Mouse (Mus musculus) CH12.LX (cell line): ENCODE results near the gene Calhm3. TPM values are rescaled to one million over a fixed set of nuclear protein-coding genes. Genes with fewer than 3 reads are reported as not detected.

Source experiments
- DNase-seq: peaks from one replicate; pipeline ENCODE4 v3.0.0-alpha.2; 2013; ENCODE audit errors: extremely low read depth
- H3K27ac ChIP-seq: 2 replicates; pipeline ENCODE4 v1.5.1; 2012; ENCODE audit warnings: low read depth, mild to moderate bottlenecking, control low read depth, moderate library complexity; ENCODE audit not compliant: insufficient read depth
- H3K27me3 ChIP-seq: replicated peaks from 2 replicates; pipeline ENCODE3; 2012; ENCODE audit warnings: inconsistent platforms
- H3K36me3 ChIP-seq, 2 experiments: replicated peaks in 1 of 2; 2 replicates each; pipeline versions ENCODE3 to v1.6.1; 2012; ENCODE audit warnings: inconsistent platforms in 1 of 2, low read length in 1 of 2, mild to moderate bottlenecking in 1 of 2, mixed read lengths in 1 of 2, moderate library complexity in 1 of 2; ENCODE audit not compliant: control insufficient read depth in 1 of 2, insufficient read depth in 1 of 2
- H3K4me1 ChIP-seq, 2 experiments: 2 replicates each; pipeline ENCODE4 v1.6.1; 2012; ENCODE audit warnings: inconsistent platforms in 1 of 2, moderate library complexity in 1 of 2; ENCODE audit not compliant: insufficient read depth in 2 of 2, control insufficient read depth in 1 of 2
- H3K4me2 ChIP-seq: 2 replicates; pipeline ENCODE4 v1.6.1; 2012; ENCODE audit warnings: low read depth, mild to moderate bottlenecking, control low read depth; ENCODE audit not compliant: poor library complexity, insufficient read depth, severe bottlenecking
- H3K4me3 ChIP-seq, 3 experiments: fragments of 150-350 bp in 1 of 3; sonication (generic) in 1 of 3; replicated peaks in 1 of 3; 2 replicates each; pipeline versions ENCODE3 to v1.5.1; 2011 to 2012; ENCODE audit warnings: low read depth in 2 of 3, low read length in 2 of 3, mild to moderate bottlenecking in 2 of 3, moderate library complexity in 2 of 3, control low read depth in 1 of 3, improper control_type of control experiment in 1 of 3, inconsistent platforms in 1 of 3, mixed read lengths in 1 of 3; ENCODE audit not compliant: poor library complexity in 1 of 3
- H3K79me2 ChIP-seq: replicated peaks from 2 replicates; pipeline ENCODE4 v1.6.1; 2012; ENCODE audit warnings: mild to moderate bottlenecking, moderate library complexity; ENCODE audit not compliant: control insufficient read depth, poor library complexity, insufficient read depth, severe bottlenecking; ENCODE audit errors: extremely low read depth
- H3K9ac ChIP-seq: 2 replicates; pipeline ENCODE4 v1.6.1; 2012; ENCODE audit warnings: low read depth, mild to moderate bottlenecking, control low read depth, moderate library complexity; ENCODE audit not compliant: insufficient read depth
- H3K9me3 ChIP-seq: replicated peaks from 2 replicates; pipeline ENCODE3; 2012; ENCODE audit warnings: low read length, inconsistent platforms, mixed read lengths
- BHLHE40 ChIP-seq: IDR thresholded peaks from 2 replicates; pipeline ENCODE4 v1.6.1; 2011; ENCODE audit warnings: mild to moderate bottlenecking, low read depth, low read length, improper control_type of control experiment
- E2F4 ChIP-seq: IDR thresholded peaks from 2 replicates; pipeline ENCODE4 v1.6.1; 2011; ENCODE audit warnings: low read depth, low read length, improper control_type of control experiment; ENCODE audit not compliant: insufficient replicate concordance
- ELF1 ChIP-seq: IDR thresholded peaks from 2 replicates; pipeline ENCODE4 v1.6.1; 2014; ENCODE audit warnings: low read depth, mild to moderate bottlenecking, inconsistent platforms, low read length, improper control_type of control experiment
- ETS1 ChIP-seq: conservative IDR thresholded peaks from 2 replicates; pipeline ENCODE4 v1.6.1; 2012; ENCODE audit warnings: low read depth, mild to moderate bottlenecking, inconsistent platforms, low read length, improper control_type of control experiment, moderate library complexity
- HCFC1 ChIP-seq: IDR thresholded peaks from 2 replicates; pipeline ENCODE4 v1.6.1; 2012; ENCODE audit warnings: low read depth, mild to moderate bottlenecking, inconsistent platforms, low read length, improper control_type of control experiment
- JUN ChIP-seq: IDR thresholded peaks from 2 replicates; pipeline ENCODE4 v1.6.1; 2011; ENCODE audit warnings: low read depth, mild to moderate bottlenecking, low read length, improper control_type of control experiment, moderate library complexity; ENCODE audit not compliant: insufficient read depth
- JUND ChIP-seq: conservative IDR thresholded peaks from 2 replicates; pipeline ENCODE4 v1.6.1; 2011; ENCODE audit warnings: low read depth, low read length, improper control_type of control experiment
- KAT2A ChIP-seq: IDR thresholded peaks from 2 replicates; pipeline ENCODE4 v1.6.1; 2012; ENCODE audit warnings: low read length, improper control_type of control experiment, inconsistent platforms; ENCODE audit not compliant: insufficient replicate concordance
- MAX ChIP-seq: IDR thresholded peaks from 2 replicates; pipeline ENCODE4 v1.6.1; 2011; ENCODE audit warnings: low read length, improper control_type of control experiment
- MAZ ChIP-seq: IDR thresholded peaks from 2 replicates; pipeline ENCODE4 v1.6.1; 2012; ENCODE audit warnings: low read depth, mild to moderate bottlenecking, inconsistent platforms, low read length, improper control_type of control experiment, moderate library complexity
- MEF2A ChIP-seq: IDR thresholded peaks from 2 replicates; pipeline ENCODE4 v1.6.1; 2014; ENCODE audit warnings: low read depth, mild to moderate bottlenecking, inconsistent platforms, low read length, improper control_type of control experiment, borderline replicate concordance
- MXI1 ChIP-seq: IDR thresholded peaks from 2 replicates; pipeline ENCODE4 v1.6.1; 2011; ENCODE audit warnings: mild to moderate bottlenecking, low read depth, low read length, improper control_type of control experiment
- MYC ChIP-seq: IDR thresholded peaks from 2 replicates; pipeline ENCODE4 v1.6.1; 2011; ENCODE audit warnings: low read depth, mild to moderate bottlenecking, improper control_type of control experiment, low read length
- NELFE ChIP-seq: IDR thresholded peaks from 2 replicates; pipeline ENCODE4 v1.6.1; 2011; ENCODE audit warnings: low read depth, low read length, improper control_type of control experiment
- POLR2A ChIP-seq: IDR thresholded peaks from 2 replicates; pipeline ENCODE4 v1.6.1; 2011; ENCODE audit warnings: low read depth, mild to moderate bottlenecking, improper control_type of control experiment, low read length
- RAD21 ChIP-seq: IDR thresholded peaks from 2 replicates; pipeline ENCODE4 v1.6.1; 2011; ENCODE audit warnings: low read depth, mild to moderate bottlenecking, low read length, improper control_type of control experiment, moderate library complexity
- SIN3A ChIP-seq: IDR thresholded peaks from 2 replicates; pipeline ENCODE4 v1.6.1; 2012; ENCODE audit warnings: low read length, improper control_type of control experiment, inconsistent platforms
- SMC3 ChIP-seq: IDR thresholded peaks from 2 replicates; pipeline ENCODE4 v1.6.1; 2011; ENCODE audit warnings: low read depth, low read length, improper control_type of control experiment
- UBTF ChIP-seq: IDR thresholded peaks from 2 replicates; pipeline ENCODE4 v1.6.1; 2012; ENCODE audit warnings: low read depth, mild to moderate bottlenecking, inconsistent platforms, low read length, improper control_type of control experiment, moderate library complexity
- USF1 ChIP-seq: IDR thresholded peaks from 2 replicates; pipeline ENCODE4 v1.6.1; 2014; ENCODE audit warnings: low read depth, mild to moderate bottlenecking, inconsistent platforms, low read length, improper control_type of control experiment
- ZC3H11A ChIP-seq: IDR thresholded peaks from 2 replicates; pipeline ENCODE4 v1.6.1; 2012; ENCODE audit warnings: low read depth, mild to moderate bottlenecking, inconsistent platforms, low read length, improper control_type of control experiment
- ZKSCAN1 ChIP-seq: IDR thresholded peaks from 2 replicates; pipeline ENCODE4 v1.6.1; 2012; ENCODE audit warnings: low read depth, inconsistent platforms, low read length, improper control_type of control experiment, borderline replicate concordance
- ZMIZ1 ChIP-seq: IDR thresholded peaks from 2 replicates; pipeline ENCODE4 v1.6.1; 2012; ENCODE audit warnings: low read depth, mild to moderate bottlenecking, inconsistent platforms, low read length, improper control_type of control experiment
- ZNF384 ChIP-seq: IDR thresholded peaks from 2 replicates; pipeline ENCODE4 v1.6.1; 2012; ENCODE audit warnings: low read depth, low read length, improper control_type of control experiment, inconsistent platforms
- dilution Hi-C: fragments of 300-500 bp; cut with MboI; formaldehyde crosslinking; loops from 2 replicates; pipeline ENCODE4 v1.14.3; 2020; ENCODE audit warnings: low sequenced_read_pairs; ENCODE audit not compliant: extremely low pct_unique_long_range_greater_than_20kb, extremely low pct_ligation_motif_present
- in situ Hi-C: fragments of 300-500 bp; cut with MboI; formaldehyde crosslinking; loops from 3 replicates; pipeline ENCODE4 v1.14.3; 2019; ENCODE audit warnings: low sequenced_read_pairs, low pct_ligation_motif_present, low pct_unique_long_range_greater_than_20kb, mixed read lengths
- polyA plus RNA-seq: library from polyadenylated mRNA; unstranded; fragments of >175 nt; gene quantifications from 2 replicates; pipeline ENCODE4 v1.2.1, GENCODE M21; 2012; ENCODE audit warnings: low read depth; ENCODE audit not compliant: insufficient read length
- total RNA-seq, 2 experiments: library from RNA; depleted of rRNA; stranded (reverse); fragments of 300-350 nt in 1 of 2; fragments of >200 nt in 1 of 2; gene quantifications; 2 replicates each; pipeline ENCODE4 v1.2.3; 2012 to 2014

Gene Calhm3
- total and polyA plus RNA-seq, 3 experiments = not detected

DNA sequence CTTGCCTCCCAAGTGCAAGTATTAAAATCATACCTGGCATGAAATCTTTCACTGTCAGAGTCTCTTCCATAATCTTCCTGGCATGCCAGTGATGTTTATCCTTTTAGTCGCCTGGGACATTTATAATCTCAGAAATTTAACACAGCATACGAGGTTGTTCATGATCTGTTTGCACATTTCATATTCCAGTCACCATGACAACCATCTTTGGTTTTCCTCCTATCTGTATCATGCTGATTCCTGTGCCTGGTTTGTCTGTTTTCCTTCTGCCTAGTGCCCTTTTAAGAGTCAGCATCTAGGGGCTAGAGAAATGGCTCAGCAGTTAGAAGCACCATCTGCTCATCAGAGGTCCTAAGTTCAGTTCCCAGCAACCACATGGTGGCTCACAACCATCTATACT is 38.9 kb downstream of the Calhm3 start:
- no peak overlapping the region for H3K9ac ChIP-seq
- H3K27me3 ChIP-seq = no peaks in the 10 kb centered on the region
- no peak for DNase-seq
- no peaks in the 10 kb centered on the region for H3K9me3 ChIP-seq
- dilution Hi-C loops = no loop called here
- no peaks in the 10 kb centered on the region for H3K4me1 ChIP-seq
- no peak overlapping the region for H3K27ac ChIP-seq
- in situ Hi-C loops = loop anchor here (10.0 kb wide), 1 partner anchor 46 kb away; no protein-coding TSS in a partner anchor
- no peaks in the 10 kb centered on the region for H3K79me2 ChIP-seq
- no peak overlapping the region for H3K4me3 ChIP-seq
- TF ChIP-seq KAT2A (no peak), MYC (no peak), HCFC1 (no peak), MXI1 (no peak), ZC3H11A (no peak), E2F4 (no peak), ZMIZ1 (no peak), SMC3 (no peak), ETS1 (no peak), USF1 (no peak), POLR2A (no peak), ZNF384 (no peak), BHLHE40 (no peak), JUN (no peak), NELFE (no peak), SIN3A (no peak), ZKSCAN1 (no peak), ELF1 (no peak)
- peaks cover 64 to 87% of the 10 kb centered on the region in 2 experiments for H3K36me3 ChIP-seq
- no peak overlapping the region for H3K4me2 ChIP-seq

DNA sequence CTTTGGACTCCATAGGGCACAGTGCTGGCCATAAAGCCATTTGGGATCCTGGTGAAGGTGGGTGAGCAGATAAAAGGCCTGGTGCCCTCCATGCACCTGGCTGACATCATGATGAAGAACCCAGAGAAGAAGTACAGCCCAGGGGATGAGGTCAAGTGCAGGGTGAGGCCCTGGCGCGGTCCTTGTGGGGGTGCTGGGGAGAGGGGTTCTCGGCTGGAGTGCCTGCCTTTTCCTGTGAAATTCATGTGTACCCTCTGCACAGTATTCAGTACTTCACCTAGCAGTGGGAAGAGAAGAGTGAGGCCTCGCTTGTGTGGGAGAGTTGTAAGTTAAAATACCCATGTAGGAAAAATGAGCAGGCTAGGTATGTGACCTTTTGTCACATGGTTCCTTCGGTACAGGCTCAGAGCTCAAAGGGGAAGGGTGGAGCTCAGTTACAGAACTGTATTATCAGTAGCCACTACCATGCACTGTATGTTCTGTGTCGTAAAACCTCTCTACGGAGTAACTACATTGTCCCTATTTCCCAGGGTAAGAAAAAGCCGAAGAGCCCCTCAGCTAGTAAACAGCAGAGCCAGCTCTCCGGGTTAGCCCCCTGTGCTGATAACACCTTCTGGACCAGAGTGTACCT is 52.8 kb downstream of the Calhm3 start:
- no peak for TF ChIP-seq MXI1
- TF ChIP-seq MEF2A = no peak
- TF ChIP-seq MAX = no peak
- no peak for TF ChIP-seq JUND
- TF ChIP-seq E2F4 = no peak
- no peak for TF ChIP-seq MAZ
- no peak for TF ChIP-seq RAD21
- no peak for TF ChIP-seq UBTF
- no peak for TF ChIP-seq MYC
- no peak overlapping the region for H3K4me3 ChIP-seq
- no peak overlapping the region for H3K27ac ChIP-seq
- H3K4me2 ChIP-seq = no peak overlapping the region
- DNase-seq = no peak
- peaks cover 91 to 99% of the 10 kb centered on the region in 2 experiments for H3K36me3 ChIP-seq
- dilution Hi-C loops = no loop called here
- in situ Hi-C loops = no loop called here
- no peaks in the 10 kb centered on the region for H3K27me3 ChIP-seq
- no peaks in the 10 kb centered on the region; the same call in 1 of the 2 replicates for H3K79me2 ChIP-seq
- H3K9ac ChIP-seq = no peak overlapping the region
- H3K4me1 ChIP-seq = no peaks in the 10 kb centered on the region
- H3K9me3 ChIP-seq = no peaks in the 10 kb centered on the region
